Mouse (Mus musculus) adrenal gland, adult (tissue): ENCODE results near the gene Usp22.
A peak's percentile ranks its signal among the peaks of the same experiment; 100 is the strongest.

Source experiments
- DNase-seq, 2 experiments: peaks; one replicate each; pipeline ENCODE4 v3.0.0; 2022 to 2023; ENCODE audit warnings: low spot score in 1 of 2; ENCODE audit not compliant: inconsistent age in 2 of 2

Gene Usp22

DNA sequence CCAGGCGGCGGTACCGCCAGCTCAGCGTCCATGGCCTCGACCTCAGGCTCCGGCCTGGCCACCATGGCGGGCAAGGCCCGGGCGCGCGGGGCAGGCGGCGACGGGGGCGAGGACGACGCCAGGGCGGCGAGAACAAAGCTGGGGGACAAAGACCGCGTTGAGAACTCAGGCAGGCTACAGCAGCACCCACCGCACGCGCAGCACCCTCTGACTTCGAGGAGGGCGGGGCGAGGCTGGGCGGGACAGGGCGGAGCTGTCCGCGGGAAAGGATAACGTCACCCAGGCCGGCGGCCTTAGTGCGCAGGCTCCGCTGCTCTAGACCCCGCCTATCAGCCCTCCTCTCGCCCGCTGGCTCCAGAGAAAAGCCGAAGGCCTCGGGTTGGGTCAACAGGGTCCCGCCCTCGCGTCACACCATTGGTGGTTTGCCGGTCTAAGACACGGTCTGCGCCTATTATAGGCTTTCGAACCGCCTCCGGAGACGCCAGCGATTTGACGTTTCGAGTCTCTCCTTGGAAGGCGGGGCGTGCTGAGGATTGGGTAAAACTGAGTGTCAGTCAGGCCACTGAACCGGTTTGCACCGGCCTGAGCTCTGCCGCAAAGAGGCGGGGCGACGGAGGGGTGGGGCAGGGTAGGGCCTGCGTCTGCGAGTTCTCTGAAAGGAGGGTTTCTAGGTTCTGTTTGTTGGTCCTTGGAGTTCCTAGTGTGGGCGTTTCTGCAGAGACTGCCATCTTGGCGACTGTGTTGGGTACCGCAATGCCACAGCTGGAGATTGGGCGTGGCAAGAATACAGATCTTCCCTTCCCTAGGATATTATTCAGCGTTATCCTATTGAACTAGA, at the start of gene Usp22:
Usp22 (minus strand) TSS at position 235 of the 838 bp plus-strand sequence.
- peak; percentile 100 for DNase-seq

DNA sequence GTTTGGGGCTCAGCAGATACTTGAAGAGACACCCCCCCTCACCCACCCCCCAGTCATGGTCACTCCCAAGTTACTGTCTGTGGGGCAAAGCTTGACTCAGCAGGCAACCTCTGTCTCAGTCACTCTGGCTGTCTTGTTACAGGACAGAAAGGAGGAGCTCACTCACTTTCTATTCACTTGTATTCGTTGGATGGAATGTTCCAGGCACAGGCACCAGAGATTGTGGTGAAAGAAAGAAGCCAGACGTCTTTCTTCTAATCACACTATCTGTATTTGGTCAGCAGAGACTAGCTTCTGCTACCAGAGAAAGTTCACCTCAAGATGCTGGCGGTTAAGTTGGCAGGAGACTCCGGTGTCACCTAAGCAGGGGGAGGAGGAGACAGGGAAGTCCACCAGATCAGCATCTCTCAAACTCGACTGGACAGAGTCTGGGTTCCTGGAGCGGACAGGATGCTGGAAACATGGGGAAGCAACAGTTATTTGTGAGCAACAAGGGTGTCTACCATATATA, 49.4 kb upstream of the Usp22 start:
- no peak for DNase-seq

DNA sequence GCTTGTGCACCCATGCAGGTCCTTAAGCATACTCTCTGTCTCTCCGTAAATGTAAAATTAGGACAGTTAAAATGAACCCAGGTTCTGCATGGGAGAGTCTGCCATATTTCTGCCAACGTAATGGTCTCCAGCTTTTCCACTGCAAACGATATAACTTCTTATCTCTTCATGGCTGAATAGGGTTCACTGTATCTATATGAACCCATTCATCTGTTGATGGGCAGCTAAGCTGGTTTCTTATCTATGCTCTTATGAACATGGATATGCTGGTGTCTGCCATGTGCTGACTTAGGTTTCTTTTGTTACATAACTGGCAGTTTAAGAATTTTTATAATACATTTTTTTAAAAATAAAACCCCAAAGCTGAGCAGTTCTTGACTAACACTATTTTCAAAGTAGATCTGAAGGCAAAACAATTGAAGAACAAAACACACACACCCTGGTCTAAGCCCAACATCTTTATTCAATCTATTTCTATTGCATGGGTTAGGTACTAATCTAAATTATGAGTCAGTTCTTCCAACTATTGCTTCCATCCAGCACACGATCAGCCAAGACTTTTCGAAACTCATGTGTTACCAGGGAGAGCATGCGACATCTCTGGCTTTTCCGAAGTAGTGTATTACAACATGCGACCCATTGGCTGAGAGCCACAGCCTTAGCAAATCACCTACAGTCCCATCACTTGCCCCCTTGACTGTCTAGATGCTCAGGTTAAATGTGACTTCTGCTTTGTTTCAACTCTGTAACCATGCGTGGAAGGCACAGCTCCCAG, 48.3 kb upstream of the Usp22 start:
- peak in 1 of 2 experiments; percentile 36 for DNase-seq

- DNase-seq: no peak
These were observed 47.2 kb upstream of the Usp22 start for GRCm38 (mm10) chr11:61222007-61222406.

- DNase-seq: peak in 1 of 2 experiments; percentile 40
These were observed 45.5 kb upstream of the Usp22 start for GRCm38 (mm10) chr11:61220156-61220881.

GRCm38 (mm10) chr11:61215936-61216335, 41.1 kb upstream of the Usp22 start:
- no peak for DNase-seq

DNA sequence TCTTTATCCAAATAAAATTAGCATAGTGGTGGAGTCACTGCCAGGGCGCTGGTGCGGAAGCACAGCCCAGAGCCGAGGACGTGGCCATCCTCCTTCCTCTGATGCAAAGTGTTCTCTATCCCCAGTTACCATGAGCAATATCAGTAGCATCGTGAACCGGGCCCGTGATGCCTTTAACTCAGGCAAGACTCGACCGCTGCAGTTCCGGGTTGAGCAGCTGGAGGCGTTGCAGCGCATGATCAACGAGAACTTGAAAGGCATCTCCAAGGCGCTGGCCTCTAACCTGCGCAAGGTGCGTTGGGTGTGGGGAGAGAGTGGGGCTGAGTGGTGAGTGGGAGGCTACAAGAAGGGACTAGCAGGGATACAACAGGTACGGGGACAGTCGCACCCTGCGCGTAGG, 37.2 kb upstream of the Usp22 start:
- DNase-seq: peak in 1 of 2 experiments; percentile 52

GRCm38 (mm10) chr11:61208316-61208715, 33.5 kb upstream of the Usp22 start:
- no peak for DNase-seq

DNA sequence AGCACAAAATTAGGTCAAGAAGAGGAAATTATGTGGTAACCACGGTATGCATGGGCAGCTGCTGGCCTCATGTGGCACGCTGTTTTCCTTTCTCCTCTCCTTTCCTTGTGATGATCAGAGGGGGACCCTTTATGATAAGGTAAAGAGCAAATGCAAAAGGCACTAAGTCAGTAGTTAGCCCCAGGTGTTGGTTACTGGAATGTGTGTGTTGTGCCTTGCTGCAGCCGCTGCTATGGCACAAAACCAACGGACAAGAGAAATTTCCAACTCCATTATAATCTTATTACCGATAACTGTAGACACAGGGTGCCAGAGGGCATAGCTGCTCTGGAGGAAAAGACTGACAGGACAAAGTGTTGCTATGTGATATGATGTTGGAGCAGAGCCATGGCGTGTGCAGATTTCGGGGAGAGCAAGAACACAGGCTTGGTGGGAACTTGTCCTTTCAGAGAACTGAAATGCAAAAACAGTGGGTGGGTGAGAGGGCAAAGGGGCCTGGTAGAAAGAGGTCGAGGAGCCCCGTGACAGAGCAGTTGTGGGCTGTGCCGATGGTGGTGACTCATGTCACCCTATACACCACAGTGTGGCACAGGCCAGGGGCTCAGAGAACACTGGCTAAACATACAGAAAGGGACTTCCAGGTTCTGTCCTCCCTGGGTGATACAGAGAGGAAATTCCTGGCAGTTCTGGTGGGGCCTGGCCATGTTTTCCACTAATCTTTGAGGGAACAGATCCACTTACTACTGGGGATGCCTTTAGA, 32.8 kb upstream of the Usp22 start, which contains the start of gene Aldh3a1:
Aldh3a1 (plus strand) TSS at position 51 of the 760 bp plus-strand sequence.
- DNase-seq: no peak

GRCm38 (mm10) chr11:61206136-61206535, 31.3 kb upstream of the Usp22 start:
- peak in 1 of 2 experiments; percentile 80 for DNase-seq

- no peak for DNase-seq
These were observed 30.5 kb upstream of the Usp22 start for GRCm38 (mm10) chr11:61205167-61205950.

GRCm38 (mm10) chr11:61202810-61203209, 28.0 kb upstream of the Usp22 start:
- no peak for DNase-seq

- no peak for DNase-seq
These were observed 27.3 kb upstream of the Usp22 start for GRCm38 (mm10) chr11:61202186-61202585.

DNA sequence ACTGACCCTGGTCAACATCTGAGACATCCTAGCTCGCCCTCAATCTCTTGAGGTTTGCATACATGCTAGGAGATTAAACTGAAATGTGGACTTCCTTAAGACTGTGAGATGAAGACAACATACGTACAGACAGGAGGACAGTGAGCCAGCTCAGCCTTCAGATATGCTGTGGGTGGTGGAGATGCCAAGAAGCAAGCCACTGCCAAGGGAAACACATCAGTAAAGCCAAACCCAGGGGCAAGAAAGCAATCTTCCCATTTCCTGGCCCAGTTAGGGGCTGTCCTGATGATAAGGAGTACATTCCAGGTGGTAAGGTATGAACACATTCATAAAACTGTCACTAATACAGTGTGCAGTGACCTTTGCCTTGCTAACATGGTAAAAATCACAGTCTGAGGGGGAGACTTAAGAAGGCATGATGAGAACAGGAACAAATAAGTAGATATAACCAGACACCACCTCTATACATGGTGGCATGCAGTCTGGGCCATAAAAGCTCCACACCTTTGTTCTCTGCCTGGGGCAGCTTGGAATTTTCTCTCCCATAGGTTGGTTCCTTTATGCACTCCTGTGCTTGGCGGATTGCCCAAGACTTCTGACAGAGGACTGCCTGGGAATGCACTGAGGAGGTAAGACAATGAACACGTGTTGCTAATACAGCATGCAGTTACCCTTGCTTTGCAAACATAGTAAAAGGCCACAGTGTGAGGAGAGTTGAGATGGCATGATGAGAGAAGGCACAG, 24.9 kb upstream of the Usp22 start:
- DNase-seq: no peak

GRCm38 (mm10) chr11:61197935-61198334, 23.1 kb upstream of the Usp22 start:
- DNase-seq: peak in 1 of 2 experiments; percentile 33

DNA sequence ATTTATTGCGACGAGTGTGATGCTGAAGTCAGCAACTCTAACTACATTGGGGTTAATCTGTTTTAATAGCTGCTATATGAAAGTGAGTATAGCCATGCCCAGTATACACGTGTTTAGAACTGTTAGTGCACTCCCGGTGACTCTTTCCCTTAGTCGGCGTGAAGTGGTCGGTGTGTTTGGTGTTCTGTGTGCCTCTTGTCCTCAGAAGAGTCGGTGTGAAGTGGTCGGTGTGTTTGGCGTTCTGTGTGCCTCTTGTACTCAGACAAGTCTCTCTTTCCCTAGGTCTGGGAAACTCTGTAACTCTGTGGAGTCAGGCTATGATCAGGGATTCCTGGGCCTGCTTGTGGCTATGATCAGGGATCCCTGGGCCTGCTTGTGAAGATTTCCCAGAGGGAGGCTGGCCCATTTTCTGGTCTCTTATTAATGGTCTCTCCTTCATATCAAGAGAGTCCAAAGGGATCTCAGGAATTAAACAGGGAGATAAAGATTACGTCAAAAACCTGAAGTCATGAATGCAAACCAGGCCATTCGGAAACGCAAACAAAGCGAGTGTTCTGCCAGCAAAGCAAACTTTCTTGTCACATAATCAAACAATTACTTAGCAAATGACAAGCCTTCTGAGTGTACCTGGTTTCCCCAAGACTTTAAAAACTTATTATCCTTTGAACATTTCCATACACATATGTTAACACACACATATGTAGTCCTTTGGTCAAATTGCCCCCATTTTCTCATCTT, 21.9 kb upstream of the Usp22 start:
- DNase-seq: no peak

GRCm38 (mm10) chr11:61193392-61193791, 18.5 kb upstream of the Usp22 start:
- peak; percentile 75 to 92 for DNase-seq

DNA sequence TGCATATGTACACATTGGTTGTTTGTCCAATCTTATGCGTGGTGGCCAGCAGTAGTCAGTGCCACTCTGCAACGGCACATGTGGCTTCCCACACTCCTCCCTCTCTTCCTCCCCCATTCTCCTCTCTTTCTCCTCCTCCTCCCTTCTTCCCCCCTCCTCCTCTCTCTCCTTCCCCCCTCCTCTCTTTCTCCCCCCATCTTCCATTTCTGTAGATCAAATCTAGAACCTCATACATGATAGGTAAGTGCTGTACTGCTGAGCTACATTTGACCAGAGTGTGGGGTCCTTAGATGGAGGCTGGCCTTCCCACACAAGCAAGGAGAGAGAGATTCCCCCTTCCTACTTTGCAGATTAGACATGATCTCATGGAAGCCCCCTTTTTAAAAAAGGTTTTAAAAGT, 17.9 kb upstream of the Usp22 start:
- DNase-seq: no peak
